Mouse (Mus musculus) right cerebral cortex, postnatal 10 days (tissue): Measurements from ENCODE around the gene Sell.
"Not testable (repeated sequence)": the region's sequence is repeated elsewhere in the genome, so short reads cannot be mapped to it uniquely, and the experiment has no call there.

Experiments
- DNase-seq, 2 experiments: peaks; one replicate each; pipeline ENCODE4 v3.0.0; 2021; ENCODE audit warnings: low spot score in 2 of 2

Sell gene

DNA sequence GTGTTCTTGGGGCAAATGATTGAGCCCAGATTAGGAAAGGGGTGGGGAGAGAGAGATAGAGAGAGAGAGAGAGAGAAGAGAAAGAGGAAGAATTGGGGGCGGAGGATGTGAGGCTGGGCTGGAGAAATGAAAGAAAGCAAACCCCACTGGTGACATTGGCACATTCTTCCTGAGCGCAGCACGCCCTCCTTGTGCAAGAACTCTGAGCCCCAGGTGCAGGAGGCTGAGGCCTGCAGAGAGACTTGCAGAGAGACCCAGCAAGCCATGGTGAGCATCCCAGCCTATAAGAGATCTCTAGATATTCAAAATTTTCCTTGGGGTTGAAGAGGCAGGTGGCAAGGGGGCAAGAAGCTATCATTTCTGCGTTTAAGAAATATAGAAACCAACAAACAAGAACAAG, at the start of gene Sell:
Gene Sell (plus strand): TSS at position 58 of the 400 bp plus-strand sequence.
- no peak for DNase-seq

DNA sequence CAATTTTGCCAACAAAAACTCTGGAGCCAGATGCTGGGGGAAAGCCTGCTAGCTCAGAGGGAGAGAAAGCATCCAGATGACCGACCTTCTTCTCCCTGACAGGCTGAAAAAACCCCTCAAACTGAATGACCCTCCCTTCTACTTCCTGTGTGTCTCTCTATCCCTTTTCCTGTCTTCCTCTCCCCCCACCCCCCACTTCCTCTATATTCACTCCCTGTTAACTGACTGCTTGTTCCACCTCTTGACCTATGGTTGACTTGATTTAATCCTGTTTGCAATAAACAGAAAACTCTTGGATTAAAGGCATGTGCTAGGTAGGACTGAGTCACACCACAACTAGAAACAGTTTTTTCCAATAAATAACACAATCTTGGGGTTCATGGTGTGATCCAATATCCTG, 47.2 kb upstream of the Sell start:
- DNase-seq = no peak

DNA sequence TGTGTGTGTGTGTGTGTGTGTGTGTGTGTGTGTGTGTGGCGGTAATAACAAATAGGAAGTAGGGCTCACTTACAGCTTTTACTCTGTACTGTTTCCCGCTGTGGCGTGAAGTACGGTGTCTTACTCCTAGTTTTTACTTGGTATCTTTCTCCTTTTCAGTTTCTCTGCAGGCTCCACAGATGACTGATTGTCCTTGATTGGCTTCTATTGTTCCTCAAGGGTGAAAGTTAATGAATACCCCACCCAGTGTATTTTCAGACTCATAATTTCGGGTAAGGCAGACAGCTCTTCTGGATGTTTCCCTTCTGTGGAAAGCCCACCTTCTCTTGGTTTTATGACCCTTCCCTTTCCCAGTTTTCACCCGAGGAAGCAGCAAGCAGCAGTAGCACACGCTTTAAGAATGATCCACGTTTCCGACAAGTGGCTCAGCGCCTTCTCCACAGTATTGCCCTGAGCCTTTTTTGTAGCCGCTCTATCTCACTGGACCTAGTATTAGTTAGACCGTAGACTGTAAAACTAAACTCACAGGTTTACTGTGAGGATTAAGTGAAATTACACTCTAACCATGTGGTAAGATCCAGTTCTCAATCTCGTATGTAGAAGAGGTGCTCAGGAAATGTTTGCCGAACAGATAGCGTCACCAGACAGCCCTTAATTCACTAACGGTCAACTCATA, 43.4 kb upstream of the Sell start:
- DNase-seq = no peak

DNA sequence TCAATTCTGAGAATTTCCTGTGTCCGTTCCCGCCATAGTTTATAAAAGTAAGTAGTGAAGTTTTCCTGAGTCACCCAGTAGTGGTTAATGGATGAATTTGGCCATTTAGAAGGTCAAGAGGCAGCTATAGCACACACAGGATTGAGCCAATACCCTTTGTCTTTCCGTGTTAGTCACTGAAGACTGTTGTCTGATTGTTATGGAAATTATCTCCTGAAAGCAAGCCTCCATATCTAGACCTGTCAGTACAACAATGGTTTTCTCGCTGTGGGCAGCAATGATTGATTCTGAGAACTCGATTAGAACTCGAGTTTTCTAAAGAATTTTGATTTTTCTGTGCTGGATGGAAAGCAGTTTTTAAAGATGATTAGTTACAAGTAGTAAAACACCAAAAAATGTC, 42.0 kb upstream of the Sell start:
- DNase-seq = no peak

GRCm38 (mm10) chr1:164020746-164021145, 41.0 kb upstream of the Sell start:
- DNase-seq = not testable (repeated sequence)

- not testable (repeated sequence) for DNase-seq
Observed at GRCm38 (mm10) chr1:164022106-164022505, 39.7 kb upstream of the Sell start.

DNA sequence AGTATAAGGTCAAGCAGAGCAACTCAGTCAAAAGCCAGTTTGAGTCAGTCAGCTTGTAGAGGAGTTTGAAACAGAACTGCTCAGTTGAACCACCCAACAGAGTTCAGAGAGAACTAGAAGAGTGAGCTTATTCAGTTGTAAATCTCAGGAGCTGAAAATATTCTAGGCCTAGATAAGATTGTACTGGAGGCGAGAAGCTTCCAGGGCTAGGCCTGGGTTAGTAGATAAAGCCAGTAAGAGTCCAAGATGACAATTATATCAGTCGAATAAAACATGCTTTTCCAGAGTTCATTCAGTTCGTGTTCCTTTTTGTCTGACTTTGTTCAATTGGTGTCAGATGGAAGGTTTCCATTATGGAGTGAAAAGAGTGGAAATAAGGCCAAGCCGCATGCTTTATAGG, 36.1 kb upstream of the Sell start:
- no peak for DNase-seq

DNA sequence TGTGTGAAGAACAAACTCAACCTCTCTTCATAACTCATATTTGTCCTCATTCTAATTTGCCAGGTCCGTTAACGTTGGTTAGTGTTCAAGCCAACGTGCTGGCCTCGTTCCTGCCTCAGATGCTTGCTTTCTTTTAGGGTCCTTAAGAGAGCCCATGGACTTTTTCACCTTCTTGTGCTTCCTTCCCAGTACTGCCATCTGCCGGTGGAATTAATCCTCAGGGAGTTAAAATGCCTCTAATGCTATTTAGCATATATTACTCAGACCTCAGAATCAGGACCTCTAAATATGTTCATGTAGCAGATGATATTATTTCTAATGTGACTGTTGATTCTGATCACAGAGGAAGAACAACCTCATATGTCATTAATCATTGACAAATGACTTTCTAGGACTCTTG, 34.4 kb upstream of the Sell start:
- peak in 1 of 2 experiments; percentile 26 for DNase-seq

DNA sequence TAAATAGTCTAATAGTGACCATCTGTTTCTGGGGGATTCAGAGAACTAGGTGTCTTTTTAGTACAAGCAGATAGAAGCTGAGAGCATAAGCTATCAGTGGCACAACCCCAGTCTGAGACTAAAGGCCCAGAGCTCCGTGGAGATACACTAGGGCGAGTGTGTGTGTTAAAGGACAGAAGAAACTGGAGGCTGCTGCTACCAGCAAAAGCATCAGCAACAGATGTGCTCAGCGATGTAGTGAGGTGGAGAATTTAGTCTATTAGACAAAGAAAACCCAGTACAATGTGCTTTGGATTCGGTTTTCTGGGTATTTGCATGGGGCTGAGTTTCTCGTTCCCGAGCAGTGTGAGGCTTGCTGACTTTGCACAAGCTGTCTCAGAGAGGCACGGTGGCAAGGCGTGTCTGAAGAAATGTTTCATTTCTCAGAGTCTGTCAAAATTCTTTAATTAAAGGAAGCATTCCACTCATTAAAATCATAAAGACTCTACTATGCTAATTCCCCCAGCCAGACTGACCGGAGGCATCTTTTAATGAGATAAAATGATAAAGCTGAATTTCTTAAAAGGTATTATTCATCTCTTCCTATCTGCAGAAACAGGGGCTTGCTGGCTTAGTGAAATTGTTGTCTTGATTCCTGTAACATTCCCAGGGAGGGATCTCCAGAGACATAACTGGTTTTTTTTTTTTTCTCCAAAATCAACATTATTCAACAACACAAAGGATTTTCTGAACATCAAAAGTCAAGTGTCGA, 21.2 kb upstream of the Sell start:
- no peak for DNase-seq

- DNase-seq = no peak
Observed at GRCm38 (mm10) chr1:164043549-164043948, 18.2 kb upstream of the Sell start.

DNA sequence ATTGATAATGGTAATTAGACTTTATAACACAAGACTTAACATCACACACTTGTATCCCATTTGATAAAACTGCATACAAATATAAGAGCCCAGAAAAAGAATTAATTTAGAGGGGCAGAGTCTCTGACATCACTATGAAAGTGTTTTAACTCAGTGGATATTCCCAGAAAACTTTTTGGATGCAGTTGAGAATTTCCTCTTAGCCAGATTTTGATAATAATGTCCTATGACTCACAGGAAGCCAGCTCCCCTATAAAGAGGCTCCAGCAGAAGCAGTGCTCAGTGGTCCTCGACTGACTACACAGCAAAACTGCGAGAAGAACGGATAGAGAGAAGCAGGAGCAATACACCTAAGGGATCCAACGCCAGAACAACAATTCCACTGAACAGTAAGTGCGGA, 13.8 kb upstream of the Sell start, which contains the start of gene Sele:
Gene Sele (plus strand): TSS at position 301 of the 400 bp plus-strand sequence.
- no peak for DNase-seq

- DNase-seq = no peak
Observed at GRCm38 (mm10) chr1:164053561-164053960, 8.2 kb upstream of the Sell start.

GRCm38 (mm10) chr1:164054800-164055199, 7.0 kb upstream of the Sell start:
- no peak for DNase-seq

- DNase-seq = no peak
Observed at GRCm38 (mm10) chr1:164060071-164060470, 1.7 kb upstream of the Sell start.

- DNase-seq = no peak
Observed at GRCm38 (mm10) chr1:164061278-164061677, 504 bp upstream of the Sell start.

DNA sequence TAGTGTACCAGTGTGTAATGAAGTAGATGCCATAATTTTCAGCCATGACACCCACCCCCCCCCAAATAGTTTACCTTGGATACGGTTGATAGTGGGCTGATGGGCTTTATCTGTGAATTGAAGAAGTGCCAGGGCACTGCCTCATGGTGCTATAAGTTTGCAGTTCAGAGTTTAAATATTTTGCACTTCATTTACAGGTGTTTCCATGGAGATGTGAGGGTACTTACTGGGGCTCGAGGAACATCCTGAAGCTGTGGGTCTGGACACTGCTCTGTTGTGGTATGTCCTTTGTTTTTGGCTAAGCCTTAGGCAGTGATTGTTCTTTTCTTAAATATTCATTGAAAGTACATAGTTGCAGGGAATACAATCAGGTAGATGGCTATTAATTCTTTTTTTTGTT, 1.1 kb downstream of the Sell start:
- DNase-seq = no peak

DNA sequence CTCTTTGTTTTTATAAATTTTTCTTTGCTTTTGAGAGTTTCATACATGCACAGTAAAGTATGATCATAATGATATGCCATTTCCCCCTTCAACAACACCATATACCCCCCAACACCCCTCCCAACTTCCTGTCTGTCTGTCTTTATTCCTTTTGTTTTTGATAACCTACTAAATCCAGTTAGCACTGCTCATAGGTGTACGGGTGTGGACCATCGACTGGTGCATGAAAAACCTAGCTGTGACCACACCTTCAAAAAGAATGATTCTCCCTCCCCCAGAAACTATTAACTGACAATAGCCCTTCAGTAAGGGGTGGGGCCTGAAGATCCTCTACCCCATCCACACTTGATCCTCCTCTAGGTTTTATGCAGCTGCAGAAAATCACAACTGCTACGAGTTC, 2.0 kb downstream of the Sell start:
- no peak for DNase-seq

- DNase-seq = no peak
Observed at GRCm38 (mm10) chr1:164069261-164069660, 7.5 kb downstream of the Sell start.

DNA sequence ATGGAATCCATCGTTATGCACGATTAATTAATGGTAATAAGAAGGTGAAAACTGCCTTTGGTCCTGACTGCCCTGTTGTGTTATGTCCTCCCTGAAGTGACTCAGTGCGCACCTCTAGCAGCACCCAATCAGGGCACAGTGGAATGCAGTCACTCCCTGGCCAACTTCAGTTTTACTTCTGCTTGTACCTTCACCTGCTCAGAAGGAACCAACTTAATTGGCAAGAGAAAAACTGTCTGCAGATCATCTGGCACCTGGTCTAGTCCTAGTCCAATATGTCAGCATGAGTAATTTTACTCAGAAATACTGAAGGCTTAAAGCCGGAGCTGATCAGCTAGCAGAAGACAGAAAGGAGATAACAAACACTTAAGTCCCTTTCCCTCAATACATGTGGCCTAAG, 8.7 kb downstream of the Sell start:
- DNase-seq = no peak

- no peak for DNase-seq
Observed at GRCm38 (mm10) chr1:164071111-164071510, 9.3 kb downstream of the Sell start.

GRCm38 (mm10) chr1:164072001-164072400, 10.2 kb downstream of the Sell start:
- DNase-seq = no peak

GRCm38 (mm10) chr1:164073091-164073490, 11.3 kb downstream of the Sell start:
- no peak for DNase-seq

GRCm38 (mm10) chr1:164073803-164074202, 12.0 kb downstream of the Sell start:
- no peak for DNase-seq
